ENCODE assay signal across 11 mouse cellular contexts in the genomic region with DNA sequence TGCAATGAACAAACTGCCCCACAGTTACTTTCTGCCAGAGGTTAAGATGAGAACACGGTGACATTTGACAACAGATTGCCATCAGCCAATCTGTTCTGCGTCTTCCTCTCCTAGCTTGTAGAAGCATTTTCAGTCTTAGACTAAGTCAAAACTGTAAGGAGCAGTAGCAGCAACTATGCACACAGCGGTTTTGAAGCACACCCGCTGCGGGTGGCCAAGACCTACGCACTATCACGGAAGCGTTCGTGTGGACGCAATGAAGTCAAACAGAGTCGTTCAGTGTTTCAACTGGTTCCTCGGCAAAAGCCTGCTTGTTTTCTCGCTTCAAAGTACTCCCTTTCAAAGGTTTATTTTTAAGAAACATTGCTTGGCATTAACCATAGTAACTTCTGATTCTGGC.
A peak's percentile ranks its signal among the peaks of the same experiment; 100 is the strongest.
DNase-seq lines count a peak whose midpoint lies in the region; ATAC-seq and TF ChIP-seq lines count a peak whose summit lies in the region.
"Had no signal": no experiment of that assay in that cellular context is flagged by ENCODE, and none has a peak within 500 bp of the region (broad histone marks: within the 10 kb centered on the region; RNA-seq: fewer than 3 reads in every experiment).

No protein-coding gene starts in this region.

- no peaks in the 10 kb centered on the region for H3K9me3 ChIP-seq in heart, embryonic 10.5 days
- H3K9me3 ChIP-seq in embryonic facial prominence, embryonic 14.5 days (ENCODE audit: control insufficient read depth, low read length) = no peaks in the 10 kb centered on the region
- H3K9me3 ChIP-seq in hindbrain, postnatal 0 days (ENCODE audit: low read length) = no peaks in the 10 kb centered on the region

- intact Hi-C loops in heart, postnatal 10 days (cut with DNase I) = no loop called here

- no peaks in the 10 kb centered on the region for H3K36me3 ChIP-seq in heart, embryonic 10.5 days
- H3K36me3 ChIP-seq in embryonic facial prominence, embryonic 14.5 days (ENCODE audit: control insufficient read depth, insufficient read depth, low read length) = no peaks in the 10 kb centered on the region
- no peaks in the 10 kb centered on the region for H3K36me3 ChIP-seq in hindbrain, postnatal 0 days (ENCODE audit: insufficient read depth, low read length)

- TF ChIP-seq CTCF in layer of hippocampus, adult 2 months (conservative IDR thresholded peaks at IDR 0.05) = no peak
- no peak for TF ChIP-seq CTCF in hindbrain, postnatal 0 days (IDR thresholded peaks at IDR 0.05; ENCODE audit: low read depth)

- ATAC-seq in embryonic facial prominence, embryonic 14.5 days (ENCODE audit: low read depth) = no peak
- ATAC-seq in hindbrain, postnatal 0 days = no peak; the same call in 1 of the 2 replicates
- ATAC-seq: intestine, postnatal 0 days had no signal

- H3K4me3 ChIP-seq in heart, embryonic 10.5 days = no peak overlapping the region
- peak overlapping the region; percentile 2; the same call in 1 of the 2 replicates for H3K4me3 ChIP-seq in layer of hippocampus, adult 2 months
- H3K4me3 ChIP-seq in embryonic facial prominence, embryonic 14.5 days (ENCODE audit: low read depth, low read length) = no peak overlapping the region
- H3K4me3 ChIP-seq in hindbrain, postnatal 0 days (ENCODE audit: low read length) = no peak overlapping the region

- peaks cover 8% of the 10 kb centered on the region for H3K4me1 ChIP-seq in heart, embryonic 10.5 days
- peaks cover 9% of the 10 kb centered on the region; the same call in 1 of the 2 replicates for H3K4me1 ChIP-seq in embryonic facial prominence, embryonic 14.5 days (ENCODE audit: control insufficient read depth, insufficient read depth, low read length)
- H3K4me1 ChIP-seq in hindbrain, postnatal 0 days (ENCODE audit: insufficient read depth, low read length) = 0 out of 2 replicates have a peak, but pooled peaks cover 8% of the 10 kb centered on the region

- H3K27me3 ChIP-seq in heart, embryonic 10.5 days (ENCODE audit: insufficient read depth, poor library complexity, severe bottlenecking) = no peaks in the 10 kb centered on the region
- no peaks in the 10 kb centered on the region for H3K27me3 ChIP-seq in embryonic facial prominence, embryonic 14.5 days (replicated peaks; ENCODE audit: control insufficient read depth, insufficient read depth, low read length)
- no peaks in the 10 kb centered on the region for H3K27me3 ChIP-seq in hindbrain, postnatal 0 days (ENCODE audit: insufficient read depth, low read length)

- H3K27ac ChIP-seq in heart, embryonic 10.5 days = peak overlapping the region; percentile 47; the same call in 1 of the 2 replicates
- no peak overlapping the region for H3K27ac ChIP-seq in layer of hippocampus, adult 2 months
- no peak overlapping the region; the same call in 1 of the 2 replicates for H3K27ac ChIP-seq in embryonic facial prominence, embryonic 14.5 days (replicated peaks; ENCODE audit: low read depth, low read length)
- peak overlapping the region; percentile 36; the same call in 1 of the 2 replicates for H3K27ac ChIP-seq in hindbrain, postnatal 0 days
- H3K27ac ChIP-seq: macrophage had no signal

- no peak for DNase-seq in heart, embryonic 10.5 days (ENCODE audit: low spot score)
- DNase-seq in heart, postnatal 10 days = no peak
- no peak for DNase-seq in layer of hippocampus, adult 2 months (ENCODE audit: low spot score in 2 of 2)
- no peak for DNase-seq in layer of hippocampus, adult 18-20 months (ENCODE audit: low spot score in 2 of 2)
- DNase-seq in embryonic facial prominence, embryonic 14.5 days (ENCODE audit: low spot score) = no peak
- peak; percentile 26 for DNase-seq in hindbrain, postnatal 0 days (ENCODE audit: low spot score)
- no peak for DNase-seq in cerebellum, adult 11-12 months
- DNase-seq in adrenal gland, postnatal 36 days = no peak
- DNase-seq: gastrocnemius, postnatal 14 days had no signal

- WGBS in heart, embryonic 10.5 days = 68% methylated on average over 13 of the region's 13 CpGs
- 82% methylated on average over 13 of the region's 13 CpGs for WGBS in embryonic facial prominence, embryonic 14.5 days
- WGBS in hindbrain, postnatal 0 days = 67% methylated on average over 13 of the region's 13 CpGs

- H3K4me2 ChIP-seq in embryonic facial prominence, embryonic 14.5 days (ENCODE audit: low read depth, low read length) = peak overlapping the region; percentile 24; the same call in 1 of the 2 replicates
- peak overlapping the region; percentile 27; the same call in 1 of the 2 replicates for H3K4me2 ChIP-seq in hindbrain, postnatal 0 days (ENCODE audit: low read depth, low read length)

- H3K9ac ChIP-seq in embryonic facial prominence, embryonic 14.5 days (ENCODE audit: low read depth, low read length) = 0 out of 2 replicates have a peak overlapping the region, but pooled peaks have one; percentile 14
- no peak overlapping the region for H3K9ac ChIP-seq in hindbrain, postnatal 0 days (replicated peaks; ENCODE audit: low read length)

Comparison
In these comparisons a context has a peak if more than half of its experiments do, and no peak if none do; other contexts are left out.
1. H3K27ac ChIP-seq: peak in heart, embryonic 10.5 days (single experiment) and hindbrain, postnatal 0 days (single experiment); none in layer of hippocampus, adult 2 months (single experiment) and embryonic facial prominence, embryonic 14.5 days (single experiment).